Mouse (Mus musculus) G1E (cell line): Measurements from ENCODE around the gene Gm7030. TPM values are rescaled to one million over a fixed set of nuclear protein-coding genes. Genes with fewer than 3 reads are reported as not detected.
"Not testable (repeated sequence)": the region's sequence is repeated elsewhere in the genome, so short reads cannot be mapped to it uniquely, and the experiment has no call there.

Source experiments
- ATAC-seq: 2 replicates; pipeline ENCODE4 v1.8.0; 2016; ENCODE audit warnings: mild to moderate bottlenecking; ENCODE audit not compliant: insufficient number of reproducible peaks, poor library complexity, low FRiP score, severe bottlenecking; ENCODE audit errors: extremely low read depth
- DNase-seq: peaks from one replicate; pipeline ENCODE4 v3.0.0; 2012; ENCODE audit warnings: low spot score
- H3K27me3 ChIP-seq: 2 replicates; pipeline ENCODE4 v1.6.1; 2012; ENCODE audit warnings: mild to moderate bottlenecking, low read length, inconsistent platforms; ENCODE audit not compliant: insufficient read depth
- H3K36me3 ChIP-seq: replicated peaks from 2 replicates; pipeline ENCODE3; 2012; ENCODE audit warnings: mild to moderate bottlenecking, inconsistent platforms
- H3K4me1 ChIP-seq: 2 replicates; pipeline ENCODE4 v1.6.1; 2012; ENCODE audit warnings: low read depth, low read length, inconsistent platforms, mixed read lengths; ENCODE audit not compliant: insufficient read depth
- H3K4me3 ChIP-seq: 2 replicates; pipeline ENCODE4 v1.5.1; 2012; ENCODE audit warnings: low read depth, mild to moderate bottlenecking, inconsistent platforms, low read length, moderate library complexity, mixed read lengths
- H3K9me3 ChIP-seq: replicated peaks from 2 replicates; pipeline ENCODE4 v1.6.1; 2012; ENCODE audit warnings: inconsistent platforms
- CTCF ChIP-seq: IDR thresholded peaks from 2 replicates; pipeline ENCODE4 v1.5.1; 2012; ENCODE audit warnings: low read depth, low read length, inconsistent platforms, mixed read lengths
- GATA2 ChIP-seq: IDR thresholded peaks from 2 replicates; pipeline ENCODE4 v1.6.1; 2012; ENCODE audit warnings: low read depth, low read length, inconsistent platforms, borderline replicate concordance
- POLR2AphosphoS5 ChIP-seq: IDR thresholded peaks from 2 replicates; pipeline ENCODE4 v1.6.1; 2012; ENCODE audit warnings: low read depth, low read length, inconsistent platforms; ENCODE audit not compliant: insufficient replicate concordance
- TAL1 ChIP-seq: conservative IDR thresholded peaks from 2 replicates; pipeline ENCODE4 v1.6.1; 2012; ENCODE audit warnings: low read depth, low read length, inconsistent platforms, mixed read lengths
- polyA plus RNA-seq: library from polyadenylated mRNA; stranded (reverse); fragments of >175 nt; gene quantifications from 2 replicates; pipeline ENCODE4 v1.2.3, GENCODE M21; 2012
- total RNA-seq, 2 experiments: library from RNA; stranded (forward) in 1 of 2; stranded (reverse) in 1 of 2; fragments of 200-1000 nt in 1 of 2; fragments of >200 nt in 1 of 2; fragmentation: Nextera tagmentation in 1 of 2; gene quantifications; 2 replicates each; pipeline ENCODE4 v1.2.3; 2014 to 2017

Gm7030 gene
- total and polyA plus RNA-seq, 3 experiments = 0.16 TPM; not detected in 2

DNA sequence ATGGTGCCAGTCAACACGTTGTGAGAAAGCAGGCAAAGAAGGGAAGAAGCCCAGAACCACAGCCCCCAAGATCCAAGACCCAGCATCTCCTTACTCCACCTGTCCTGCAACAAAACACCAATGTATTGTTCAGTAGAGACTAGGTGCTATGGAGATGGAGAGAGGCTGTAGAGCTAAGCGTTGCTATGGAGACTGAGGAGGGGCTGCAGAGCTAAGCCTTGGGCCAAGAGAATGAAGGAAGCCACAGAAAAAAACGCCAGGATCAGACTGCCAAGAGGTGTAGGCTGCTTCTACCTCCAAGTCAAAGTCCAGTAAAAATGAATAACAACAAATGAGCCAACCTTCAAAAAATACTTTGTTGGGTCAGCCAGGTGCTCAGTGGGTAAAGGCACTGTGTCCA is 12.7 kb downstream of the Gm7030 start:
- not testable (repeated sequence) for H3K36me3 ChIP-seq, H3K9me3 ChIP-seq, H3K27me3 ChIP-seq, H3K4me3 ChIP-seq, ATAC-seq, H3K4me1 ChIP-seq, DNase-seq

DNA sequence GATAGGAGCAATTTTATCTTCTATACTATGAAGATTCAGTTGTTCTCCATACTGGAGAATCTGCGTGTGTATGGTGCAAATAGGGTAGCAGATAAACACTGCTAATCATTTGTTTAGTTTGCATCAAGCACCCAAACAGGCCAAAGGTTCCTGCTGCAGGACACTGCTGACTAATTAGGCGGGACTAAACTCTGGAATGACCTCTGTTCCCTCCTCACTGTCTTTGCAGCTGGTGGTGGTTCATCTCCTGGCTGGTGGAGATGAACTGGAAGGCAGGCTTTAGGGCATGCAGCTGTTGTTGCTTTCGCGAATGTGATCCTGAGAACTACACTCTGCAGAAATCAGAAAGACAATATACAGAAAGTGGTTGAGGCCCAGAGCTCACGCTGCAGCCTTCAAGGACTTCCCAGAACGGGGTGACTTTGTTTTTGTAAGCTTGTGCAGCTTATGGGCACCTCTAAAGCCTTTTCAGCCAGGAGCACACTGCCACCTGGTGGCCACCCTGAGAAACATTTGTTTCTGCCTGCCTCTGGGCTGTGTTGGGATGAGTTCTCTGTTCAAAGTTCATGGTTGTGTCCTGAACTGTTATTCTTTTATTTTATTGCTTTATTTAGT is 15.1 kb downstream of the Gm7030 start:
- not testable (repeated sequence) for DNase-seq, H3K4me1 ChIP-seq, H3K9me3 ChIP-seq, H3K36me3 ChIP-seq, H3K4me3 ChIP-seq, ATAC-seq
- H3K27me3 ChIP-seq = peaks cover 13% of the 10 kb centered on the region
- 0 out of 2 replicates have a peak, but pooled peaks have one; percentile 20 for TF ChIP-seq CTCF

GRCm38 (mm10) chr17:36111510-36111868 is 17.7 kb downstream of the Gm7030 start:
- not testable (repeated sequence) for H3K36me3 ChIP-seq, H3K9me3 ChIP-seq, H3K4me3 ChIP-seq, H3K4me1 ChIP-seq, DNase-seq, ATAC-seq
- peaks cover 11% of the 10 kb centered on the region; the same call in 1 of the 2 replicates for H3K27me3 ChIP-seq

- DNase-seq, H3K4me3 ChIP-seq, H3K9me3 ChIP-seq, H3K36me3 ChIP-seq, H3K4me1 ChIP-seq, H3K27me3 ChIP-seq: not testable (repeated sequence)
- ATAC-seq = peak; percentile 61; the same call in 1 of the 2 replicates
These were observed 18.4 kb downstream of the Gm7030 start for GRCm38 (mm10) chr17:36110641-36111509.

DNA sequence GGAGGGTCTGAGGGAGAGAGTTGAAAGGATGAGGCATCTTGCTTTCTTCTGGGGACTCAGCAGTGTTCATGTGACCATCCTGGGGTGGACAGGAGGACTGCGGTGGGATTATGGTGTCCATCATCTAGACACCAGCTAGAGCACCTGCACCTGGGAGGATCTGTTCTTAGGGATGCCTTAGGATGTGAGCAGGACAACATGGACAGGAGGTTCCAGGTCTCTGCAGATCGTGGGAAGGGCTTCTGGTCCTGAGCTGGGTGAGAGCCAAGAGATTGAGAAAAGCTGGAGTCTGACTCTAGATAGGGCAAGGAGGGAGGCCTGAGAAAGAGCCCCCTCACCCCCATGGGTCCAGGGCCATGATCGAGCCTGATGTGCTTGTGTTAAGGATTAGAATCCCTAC is 19.1 kb downstream of the Gm7030 start:
- not testable (repeated sequence) for H3K4me3 ChIP-seq, DNase-seq, H3K36me3 ChIP-seq, ATAC-seq, H3K9me3 ChIP-seq, H3K27me3 ChIP-seq, H3K4me1 ChIP-seq

GRCm38 (mm10) chr17:36102091-36102490 is 27.1 kb downstream of the Gm7030 start:
- not testable (repeated sequence) for H3K4me3 ChIP-seq, H3K36me3 ChIP-seq, H3K27me3 ChIP-seq, H3K4me1 ChIP-seq, H3K9me3 ChIP-seq, ATAC-seq, DNase-seq

DNA sequence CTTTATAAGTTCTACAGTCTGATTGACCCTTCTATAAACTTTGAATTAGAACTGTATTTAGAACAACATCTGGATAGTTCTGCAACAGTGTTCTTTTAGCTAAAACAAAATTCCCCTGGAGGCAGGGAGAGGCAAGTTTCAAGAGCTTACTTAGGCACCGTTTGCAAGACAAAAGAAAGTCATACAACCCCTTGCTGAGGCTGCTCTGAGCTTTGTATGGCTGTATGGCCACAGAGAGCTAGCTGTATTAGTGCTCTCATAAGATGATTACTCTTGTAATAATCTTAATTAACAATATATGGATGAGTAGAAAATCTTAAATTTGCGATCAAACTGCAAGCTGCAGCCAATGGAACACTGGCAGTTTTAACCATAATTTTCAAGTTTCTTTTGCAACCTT is 29.6 kb downstream of the Gm7030 start:
- H3K27me3 ChIP-seq, DNase-seq, H3K9me3 ChIP-seq, H3K4me1 ChIP-seq, H3K4me3 ChIP-seq, ATAC-seq, H3K36me3 ChIP-seq: not testable (repeated sequence)

- DNase-seq (no peak), ATAC-seq (no peak)
- no peak overlapping the region for H3K4me3 ChIP-seq
- peaks cover 10% of the 10 kb centered on the region for H3K27me3 ChIP-seq
- TF ChIP-seq GATA2 (no peak), TAL1 (no peak), POLR2AphosphoS5 (no peak)
- H3K4me1 ChIP-seq = no peaks in the 10 kb centered on the region
- H3K9me3 ChIP-seq = no peaks in the 10 kb centered on the region
- H3K36me3 ChIP-seq = no peaks in the 10 kb centered on the region
These were observed 35.3 kb downstream of the Gm7030 start for GRCm38 (mm10) chr17:36093936-36094335.

- H3K9me3 ChIP-seq, H3K36me3 ChIP-seq, H3K4me1 ChIP-seq, ATAC-seq, H3K4me3 ChIP-seq, DNase-seq: not testable (repeated sequence)
- peaks cover 10% of the 10 kb centered on the region for H3K27me3 ChIP-seq
These were observed 36.7 kb downstream of the Gm7030 start for GRCm38 (mm10) chr17:36092520-36092919.

DNA sequence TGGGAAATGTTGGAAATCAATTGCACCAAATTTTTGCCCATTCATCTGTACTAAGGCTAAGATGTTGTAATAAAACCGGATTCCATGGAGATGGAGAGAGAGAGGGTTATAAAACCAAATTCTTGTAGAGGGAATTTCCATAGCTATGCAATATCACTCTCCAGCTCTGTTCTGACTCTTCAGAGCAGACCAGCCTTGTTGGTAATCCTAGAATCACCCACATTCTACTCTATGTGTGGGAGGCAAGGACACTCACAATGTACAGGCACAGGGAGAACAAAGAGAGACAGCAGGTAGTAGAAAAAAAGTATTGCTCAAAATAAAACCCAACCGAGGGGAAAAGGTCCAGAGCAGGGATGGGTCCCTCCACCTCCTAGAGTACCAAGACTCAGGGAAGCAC is 37.3 kb downstream of the Gm7030 start:
- H3K27me3 ChIP-seq = peaks cover 10% of the 10 kb centered on the region
- not testable (repeated sequence) for H3K36me3 ChIP-seq, H3K9me3 ChIP-seq, H3K4me1 ChIP-seq, ATAC-seq, DNase-seq, H3K4me3 ChIP-seq

- H3K4me3 ChIP-seq, H3K9me3 ChIP-seq, H3K36me3 ChIP-seq, DNase-seq, H3K4me1 ChIP-seq, ATAC-seq: not testable (repeated sequence)
- peaks cover 25% of the 10 kb centered on the region for H3K27me3 ChIP-seq
These were observed 43.2 kb downstream of the Gm7030 start for GRCm38 (mm10) chr17:36085976-36086375.
